Comparison of ENCODE assay signal across 23 mouse cellular contexts in genomic region chr4:47149963-47150362, GRCm38 (mm10). TPM values are rescaled to one million over a fixed set of nuclear protein-coding genes. Genes with fewer than 3 reads are reported as not detected.
DNase-seq lines count a peak whose midpoint lies in the region; ATAC-seq and TF ChIP-seq lines count a peak whose summit lies in the region.
"Had no signal": no experiment of that assay in that cellular context is flagged by ENCODE, and none has a peak within 500 bp of the region (broad histone marks: within the 10 kb centered on the region; RNA-seq: fewer than 3 reads in every experiment).

No protein-coding gene starts in this region.

- H3K4me3 ChIP-seq in lung, embryonic 16.5 days (ENCODE audit: low read length): no peak overlapping the region
- no peak overlapping the region for H3K4me3 ChIP-seq in heart, embryonic 16.5 days (ENCODE audit: low read length)
- no peak overlapping the region for H3K4me3 ChIP-seq in kidney, postnatal 0 days (replicated peaks; ENCODE audit: low read depth, low read length)
- no peak overlapping the region for H3K4me3 ChIP-seq in embryonic facial prominence, embryonic 10.5 days
- no peak overlapping the region for H3K4me3 ChIP-seq in intestine, embryonic 16.5 days (ENCODE audit: low read length)
- H3K4me3 ChIP-seq: erythroblast, embryonic 14.5 days; heart, embryonic 13.5 days; hindbrain, embryonic 15.5 days; liver, embryonic 12.5 days; lung, embryonic 15.5 days; neural tube, embryonic 13.5 days had no signal

- DNase-seq in gastrocnemius, postnatal 25 days: peak; percentile 34
- no peak for DNase-seq in gastrocnemius, postnatal 4 days (ENCODE audit: low spot score in 2 of 2)
- no peak for DNase-seq in lung, postnatal 4 days
- peak; percentile 65 for DNase-seq in kidney, postnatal 0 days (ENCODE audit: low spot score)
- DNase-seq in embryonic facial prominence, embryonic 10.5 days (ENCODE audit: low spot score): no peak
- DNase-seq: adrenal gland, adult 8-10 months; cerebellum, adult 11 months; cerebellum, postnatal 25 days; right cerebral cortex, postnatal 14 days; thymus, adult 18-20 months had no signal

- no peak for TF ChIP-seq CTCF in kidney, postnatal 0 days (IDR thresholded peaks at IDR 0.05; ENCODE audit: low read depth)

- no peak for ATAC-seq in lung, embryonic 16.5 days (ENCODE audit: low read depth)
- ATAC-seq in heart, embryonic 16.5 days (replicated peaks; ENCODE audit: extremely low read depth, insufficient read depth, low FRiP score): 0 out of 2 replicates have a peak, but pooled peaks have one; percentile 56
- ATAC-seq in kidney, postnatal 0 days (replicated peaks; ENCODE audit: low FRiP score, low read depth): no peak
- no peak for ATAC-seq in intestine, embryonic 16.5 days
- ATAC-seq: forebrain, embryonic 14.5 days; intestine, postnatal 0 days; liver, embryonic 12.5 days had no signal

- H3K4me2 ChIP-seq in lung, embryonic 16.5 days (ENCODE audit: low read depth, low read length): no peak overlapping the region
- H3K4me2 ChIP-seq in heart, embryonic 16.5 days (ENCODE audit: low read depth, low read length): no peak overlapping the region
- no peak overlapping the region for H3K4me2 ChIP-seq in kidney, postnatal 0 days (ENCODE audit: low read length)
- no peak overlapping the region for H3K4me2 ChIP-seq in intestine, embryonic 16.5 days (ENCODE audit: low read depth, low read length)
- H3K4me2 ChIP-seq: heart, embryonic 13.5 days; hindbrain, embryonic 15.5 days; liver, embryonic 12.5 days; lung, embryonic 15.5 days; midbrain, embryonic 11.5 days; neural tube, embryonic 13.5 days had no signal

- H3K36me3 ChIP-seq in lung, embryonic 16.5 days (ENCODE audit: control insufficient read depth, insufficient read depth, low read length): no peaks in the 10 kb centered on the region
- H3K36me3 ChIP-seq in heart, embryonic 16.5 days (ENCODE audit: control insufficient read depth, insufficient read depth): no peaks in the 10 kb centered on the region
- H3K36me3 ChIP-seq in kidney, postnatal 0 days (ENCODE audit: insufficient read depth, low read length): no peaks in the 10 kb centered on the region
- H3K36me3 ChIP-seq in embryonic facial prominence, embryonic 10.5 days (replicated peaks): no peaks in the 10 kb centered on the region
- H3K36me3 ChIP-seq in intestine, embryonic 16.5 days (ENCODE audit: control insufficient read depth, insufficient read depth, low read length): no peaks in the 10 kb centered on the region
- H3K36me3 ChIP-seq: heart, embryonic 13.5 days; hindbrain, embryonic 15.5 days; liver, embryonic 12.5 days; lung, embryonic 15.5 days; neural tube, embryonic 13.5 days had no signal

- H3K27me3 ChIP-seq in lung, embryonic 16.5 days (ENCODE audit: control insufficient read depth, insufficient read depth, low read depth, low read length): no peaks in the 10 kb centered on the region
- H3K27me3 ChIP-seq in heart, embryonic 16.5 days (ENCODE audit: control insufficient read depth, insufficient read depth, low read length): no peaks in the 10 kb centered on the region
- no peaks in the 10 kb centered on the region for H3K27me3 ChIP-seq in kidney, postnatal 0 days (ENCODE audit: insufficient read depth, low read length)
- no peaks in the 10 kb centered on the region for H3K27me3 ChIP-seq in embryonic facial prominence, embryonic 10.5 days (replicated peaks; ENCODE audit: low read depth, poor library complexity, severe bottlenecking)
- H3K27me3 ChIP-seq in intestine, embryonic 16.5 days (replicated peaks; ENCODE audit: control insufficient read depth, insufficient read depth, low read length): no peaks in the 10 kb centered on the region
- H3K27me3 ChIP-seq: CH12.LX; heart, embryonic 13.5 days; hindbrain, embryonic 15.5 days; liver, embryonic 12.5 days; lung, embryonic 15.5 days; neural tube, embryonic 13.5 days had no signal

- peaks cover 18% of the 10 kb centered on the region for H3K4me1 ChIP-seq in lung, embryonic 16.5 days (replicated peaks; ENCODE audit: control insufficient read depth, insufficient read depth, low read length)
- H3K4me1 ChIP-seq in heart, embryonic 16.5 days (ENCODE audit: control insufficient read depth, insufficient read depth, low read length): peaks cover 4% of the 10 kb centered on the region; the same call in 1 of the 2 replicates
- H3K4me1 ChIP-seq in kidney, postnatal 0 days (replicated peaks; ENCODE audit: insufficient read depth, low read length): peaks cover 14% of the 10 kb centered on the region
- peaks cover 14% of the 10 kb centered on the region for H3K4me1 ChIP-seq in embryonic facial prominence, embryonic 10.5 days
- H3K4me1 ChIP-seq in intestine, embryonic 16.5 days (ENCODE audit: control insufficient read depth, insufficient read depth, low read length): peaks cover 8% of the 10 kb centered on the region; the same call in 1 of the 2 replicates
- H3K4me1 ChIP-seq: hindbrain, embryonic 15.5 days; liver, embryonic 12.5 days; neural tube, embryonic 13.5 days had no signal

- no peak overlapping the region for H3K9ac ChIP-seq in lung, embryonic 16.5 days (ENCODE audit: low read length)
- H3K9ac ChIP-seq in heart, embryonic 16.5 days (ENCODE audit: low read length): no peak overlapping the region
- no peak overlapping the region for H3K9ac ChIP-seq in kidney, postnatal 0 days (ENCODE audit: low read depth, low read length)
- no peak overlapping the region for H3K9ac ChIP-seq in intestine, embryonic 16.5 days (ENCODE audit: low read depth, low read length)
- H3K9ac ChIP-seq: heart, embryonic 13.5 days; hindbrain, embryonic 15.5 days; liver, embryonic 12.5 days; lung, embryonic 15.5 days; neural tube, embryonic 13.5 days had no signal

- WGBS in lung, embryonic 16.5 days: 38% methylated on average over 3 of the region's 3 CpGs
- WGBS in heart, embryonic 16.5 days: 24% methylated on average over 3 of the region's 3 CpGs
- WGBS in kidney, postnatal 0 days: 9% methylated on average over 3 of the region's 3 CpGs
- 23% methylated on average over 3 of the region's 3 CpGs for WGBS in embryonic facial prominence, embryonic 10.5 days
- 43% methylated on average over 3 of the region's 3 CpGs for WGBS in intestine, embryonic 16.5 days

- 0 out of 2 replicates have a peak, but pooled peaks cover 2% of the 10 kb centered on the region for H3K9me3 ChIP-seq in lung, embryonic 16.5 days (ENCODE audit: control insufficient read depth, low read length)
- no peaks in the 10 kb centered on the region for H3K9me3 ChIP-seq in heart, embryonic 16.5 days (replicated peaks; ENCODE audit: control insufficient read depth, low read length)
- H3K9me3 ChIP-seq in kidney, postnatal 0 days (replicated peaks; ENCODE audit: low read length): no peaks in the 10 kb centered on the region
- no peaks in the 10 kb centered on the region for H3K9me3 ChIP-seq in embryonic facial prominence, embryonic 10.5 days
- no peaks in the 10 kb centered on the region for H3K9me3 ChIP-seq in intestine, embryonic 16.5 days (ENCODE audit: control insufficient read depth, low read length)
- H3K9me3 ChIP-seq: heart, embryonic 13.5 days; hindbrain, embryonic 15.5 days; liver, embryonic 12.5 days; lung, embryonic 15.5 days; neural tube, embryonic 13.5 days had no signal

- H3K27ac ChIP-seq in lung, embryonic 16.5 days (ENCODE audit: low read length): peak overlapping the region; percentile 49
- H3K27ac ChIP-seq in heart, embryonic 16.5 days (ENCODE audit: low read length): 0 out of 2 replicates have a peak overlapping the region, but pooled peaks have one; percentile 3
- H3K27ac ChIP-seq in kidney, postnatal 0 days: no peak overlapping the region; the same call in 1 of the 2 replicates
- no peak overlapping the region for H3K27ac ChIP-seq in embryonic facial prominence, embryonic 10.5 days (replicated peaks)
- no peak overlapping the region for H3K27ac ChIP-seq in intestine, embryonic 16.5 days (ENCODE audit: low read length)
- H3K27ac ChIP-seq: heart, embryonic 13.5 days; hindbrain, embryonic 15.5 days; liver, embryonic 12.5 days; lung, embryonic 15.5 days; neural tube, embryonic 13.5 days had no signal

RNA-seq across cellular contexts. Expression of gene Col15a1, which starts 58.0 kb away (rescaled TPM):
- 10 to 100 TPM; 64.7 to 68.2 TPM for total RNA-seq in gastrocnemius, postnatal 25 days (2021)
- total RNA-seq in gastrocnemius, postnatal 4 days (2021): 100 to 1,000 TPM; 285 to 337 TPM
- polyA plus RNA-seq in lung, embryonic 16.5 days (2015; fragmentation: Nextera tagmentation; extraction: Ambion mirVana): 31.0 TPM in 2 replicates
- polyA plus RNA-seq in heart, embryonic 16.5 days (2015; fragmentation: Nextera tagmentation; extraction: Ambion mirVana): 13.5 and 15.9 TPM in 2 replicates
- 46.5 and 51.7 TPM in 2 replicates for polyA plus RNA-seq in kidney, postnatal 0 days (2015; fragmentation: Nextera tagmentation; extraction: Ambion mirVana)
- 6.7 and 8.1 TPM in 2 replicates for polyA plus RNA-seq in embryonic facial prominence, embryonic 10.5 days (2016; fragmentation: Nextera tagmentation; extraction: Ambion mirVana)
- 12.7 and 15.1 TPM in 2 replicates for polyA plus RNA-seq in intestine, embryonic 16.5 days (2015; fragmentation: Nextera tagmentation; extraction: Ambion mirVana)
- polyA plus RNA-seq: erythroblast, embryonic 14.5 days had no signal

RNA-seq across cellular contexts. Expression of gene Galnt12, which starts 58.3 kb away (rescaled TPM):
- under 1 TPM; 0.16 to 0.20 TPM for total RNA-seq in gastrocnemius, postnatal 25 days (2021)
- total RNA-seq in gastrocnemius, postnatal 4 days (2021): 1 to 10 TPM; 1.2 to 1.3 TPM
- polyA plus RNA-seq in lung, embryonic 16.5 days (2015; fragmentation: Nextera tagmentation; extraction: Ambion mirVana): 7.9 and 8.3 TPM in 2 replicates
- polyA plus RNA-seq in heart, embryonic 16.5 days (2015; fragmentation: Nextera tagmentation; extraction: Ambion mirVana): 4.1 and 5.3 TPM in 2 replicates
- polyA plus RNA-seq in kidney, postnatal 0 days (2015; fragmentation: Nextera tagmentation; extraction: Ambion mirVana): 10.2 and 11.2 TPM in 2 replicates
- polyA plus RNA-seq in embryonic facial prominence, embryonic 10.5 days (2016; fragmentation: Nextera tagmentation; extraction: Ambion mirVana): 3.1 and 3.4 TPM in 2 replicates
- polyA plus RNA-seq in intestine, embryonic 16.5 days (2015; fragmentation: Nextera tagmentation; extraction: Ambion mirVana): 21.0 and 21.4 TPM in 2 replicates
- polyA plus RNA-seq: erythroblast, embryonic 14.5 days had no signal

Comparison
In these comparisons a context has a peak if more than half of its experiments do, and no peak if none do; other contexts are left out.
1. DNase-seq: peak in gastrocnemius, postnatal 25 days (single experiment) and kidney, postnatal 0 days (single experiment); none in gastrocnemius, postnatal 4 days (0 of 2), lung, postnatal 4 days (0 of 2) and embryonic facial prominence, embryonic 10.5 days (single experiment).
2. H3K27ac ChIP-seq: peak in lung, embryonic 16.5 days (single experiment) and heart, embryonic 16.5 days (single experiment); none in kidney, postnatal 0 days (single experiment), embryonic facial prominence, embryonic 10.5 days (single experiment) and intestine, embryonic 16.5 days (single experiment).